Mouse (Mus musculus): ENCODE measurements around the gene Gm26558.

The Gm26558 gene

GRCm38 (mm10) chr2:70628397-70628796 lies 33.5 kb downstream of the Gm26558 start:
- TF ChIP-seq GATA4 (IDR thresholded peaks at IDR 0.05; ENCODE audit: insufficient replicate concordance, low read length) = no peak

DNA sequence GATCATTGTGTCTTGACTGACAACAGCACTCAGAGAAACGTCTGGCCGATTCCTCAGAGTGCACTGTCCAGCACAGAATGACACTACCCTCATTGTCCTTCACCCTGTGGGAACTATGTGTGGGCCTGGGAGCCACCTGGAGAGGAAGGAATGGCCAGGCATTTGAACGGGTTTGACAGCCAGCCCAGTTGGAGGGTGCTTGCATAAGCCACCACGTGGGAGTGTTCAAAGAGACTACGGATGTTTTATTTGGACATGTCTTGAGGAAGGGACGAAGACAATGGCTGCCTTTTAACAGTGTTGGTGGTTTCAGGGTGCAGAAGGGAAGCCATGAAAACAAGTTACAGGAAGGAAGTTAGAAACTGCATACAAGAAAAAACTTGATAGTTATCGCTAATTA lies 36.1 kb downstream of the Gm26558 start:
- no peak for TF ChIP-seq GATA4 (IDR thresholded peaks at IDR 0.05; ENCODE audit: insufficient replicate concordance, low read length)

GRCm38 (mm10) chr2:70622244-70622643 lies 39.7 kb downstream of the Gm26558 start:
- TF ChIP-seq GATA4 (IDR thresholded peaks at IDR 0.05; ENCODE audit: insufficient replicate concordance, low read length) = no peak

DNA sequence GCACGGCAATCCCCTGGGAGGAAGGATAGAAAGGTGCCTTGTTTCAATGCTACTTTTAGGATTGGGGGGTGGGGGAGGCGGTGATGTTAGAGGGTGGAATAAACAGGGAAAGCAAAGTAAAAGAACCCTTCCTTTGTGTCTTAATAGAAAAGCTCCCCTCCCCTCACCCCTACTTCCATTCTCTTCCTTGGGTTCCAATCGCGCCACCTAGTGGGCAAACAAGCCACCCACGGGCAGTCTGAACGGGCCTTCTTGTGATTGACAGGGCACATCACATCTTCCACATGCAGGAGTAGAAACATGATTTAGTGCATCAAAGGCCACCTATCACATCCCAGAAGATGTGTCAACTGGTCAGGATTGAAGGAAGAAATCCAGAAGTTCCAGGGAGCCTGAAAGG lies 41.7 kb downstream of the Gm26558 start:
- TF ChIP-seq GATA4 (IDR thresholded peaks at IDR 0.05; ENCODE audit: insufficient replicate concordance, low read length) = no peak

- TF ChIP-seq GATA4 (IDR thresholded peaks at IDR 0.05; ENCODE audit: insufficient replicate concordance, low read length) = no peak
These were observed 42.6 kb downstream of the Gm26558 start for GRCm38 (mm10) chr2:70619232-70619835.

DNA sequence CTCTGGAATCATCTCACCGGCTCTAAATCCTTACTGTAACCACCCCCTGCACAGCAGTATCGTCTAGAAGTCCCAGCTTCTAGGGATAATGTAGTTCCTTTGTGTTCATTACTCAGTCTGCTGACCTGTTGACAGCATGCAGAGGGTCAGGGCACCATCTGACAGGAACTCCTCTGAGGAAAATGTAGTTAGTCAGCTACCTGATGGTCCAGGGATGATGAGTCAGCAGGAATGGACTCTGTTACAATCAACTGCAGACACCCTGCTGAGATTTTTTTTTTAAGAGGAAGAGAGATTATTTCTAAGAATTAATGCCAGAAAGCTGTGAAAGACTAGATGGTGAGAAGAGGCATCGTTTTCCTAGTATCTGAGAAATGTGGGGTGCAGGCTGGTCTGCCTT lies 45.3 kb downstream of the Gm26558 start:
- no peak for TF ChIP-seq GATA4 (IDR thresholded peaks at IDR 0.05; ENCODE audit: insufficient replicate concordance, low read length)

GRCm38 (mm10) chr2:70616076-70616475 lies 45.8 kb downstream of the Gm26558 start:
- no peak for TF ChIP-seq GATA4 (IDR thresholded peaks at IDR 0.05; ENCODE audit: insufficient replicate concordance, low read length)

DNA sequence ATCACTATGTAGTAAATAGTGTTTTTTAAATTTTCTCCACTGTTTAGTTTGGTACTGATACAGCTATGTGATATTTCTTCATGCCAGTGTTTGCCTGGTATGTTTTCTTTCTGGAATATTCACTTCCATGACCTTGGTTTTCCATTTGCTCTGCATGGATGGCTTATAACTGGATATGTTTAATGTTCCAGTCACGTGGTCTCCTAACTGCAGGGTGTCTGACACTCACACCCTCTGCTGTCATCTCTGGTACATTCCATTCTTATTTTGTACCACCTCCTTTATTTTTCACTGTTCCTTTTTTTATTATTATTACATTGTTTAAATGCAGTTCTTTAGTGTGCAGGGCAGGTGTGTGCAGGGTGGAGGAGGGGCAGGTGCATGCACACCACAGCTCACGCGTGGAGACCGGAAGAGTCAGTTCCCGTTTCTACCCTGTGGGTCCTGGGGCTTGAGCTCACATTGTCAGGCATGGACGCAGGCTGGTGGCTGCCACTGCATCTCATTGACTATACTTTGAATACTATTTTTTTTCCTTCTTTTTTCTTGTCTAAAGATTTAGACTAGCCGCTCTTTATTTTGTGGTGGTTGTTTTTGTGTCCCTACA lies 47.1 kb downstream of the Gm26558 start:
- TF ChIP-seq GATA4 (IDR thresholded peaks at IDR 0.05; ENCODE audit: insufficient replicate concordance, low read length) = no peak
